Mouse (Mus musculus): ENCODE results near the gene Gm49776. TPM values are rescaled to one million over a fixed set of nuclear protein-coding genes. Genes with fewer than 3 reads are reported as not detected.
"Not testable (repeated sequence)": the region's sequence is repeated elsewhere in the genome, so short reads cannot be mapped to it uniquely, and the experiment has no call there.

The Gm49776 gene
- total RNA-seq, 2 experiments from 2014 or later, result not detected

DNA sequence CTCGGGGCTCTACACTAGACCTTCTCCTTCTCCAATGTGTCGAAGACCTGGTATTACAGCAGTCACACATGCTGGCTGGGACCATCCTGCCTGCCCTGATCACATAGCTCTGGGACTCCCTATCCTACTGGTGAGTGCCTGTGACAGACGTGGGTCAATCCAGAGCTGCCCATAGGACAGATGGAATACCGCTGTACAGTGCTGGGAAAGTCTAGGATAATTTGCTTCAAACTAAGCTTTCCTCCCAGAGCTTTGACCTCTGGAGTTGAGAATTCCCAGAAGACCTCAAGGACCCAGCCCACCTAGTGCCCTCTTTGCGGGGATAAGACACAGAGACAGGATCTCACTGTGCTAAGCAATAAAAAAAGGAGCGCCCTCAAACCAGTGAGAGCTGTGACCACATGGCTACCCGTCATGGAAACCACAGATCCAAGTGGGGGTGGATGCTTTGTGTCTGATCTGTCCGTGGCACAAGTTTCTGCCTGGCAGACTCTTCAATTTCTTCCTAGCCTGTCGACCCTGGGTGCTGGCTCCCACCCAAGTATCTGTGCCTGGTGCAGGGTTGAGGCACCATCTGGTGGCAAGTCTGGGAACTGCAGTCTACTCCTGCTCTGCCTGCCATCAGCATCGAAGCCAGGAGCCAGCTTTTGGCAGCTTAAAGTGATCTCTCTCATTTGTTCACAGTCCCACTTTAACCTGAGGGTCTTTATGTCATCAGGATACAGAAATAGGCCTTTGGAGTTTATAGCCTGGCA is 46.5 kb downstream of the Gm49776 start:
- intact Hi-C loops (cut with DNase I), result loop anchor here (5.0 to 10.0 kb wide), 4 partner anchors 84 to 287 kb away; partner anchors contain the start of genes Dgcr6, Rtn4r and Slc25a1

DNA sequence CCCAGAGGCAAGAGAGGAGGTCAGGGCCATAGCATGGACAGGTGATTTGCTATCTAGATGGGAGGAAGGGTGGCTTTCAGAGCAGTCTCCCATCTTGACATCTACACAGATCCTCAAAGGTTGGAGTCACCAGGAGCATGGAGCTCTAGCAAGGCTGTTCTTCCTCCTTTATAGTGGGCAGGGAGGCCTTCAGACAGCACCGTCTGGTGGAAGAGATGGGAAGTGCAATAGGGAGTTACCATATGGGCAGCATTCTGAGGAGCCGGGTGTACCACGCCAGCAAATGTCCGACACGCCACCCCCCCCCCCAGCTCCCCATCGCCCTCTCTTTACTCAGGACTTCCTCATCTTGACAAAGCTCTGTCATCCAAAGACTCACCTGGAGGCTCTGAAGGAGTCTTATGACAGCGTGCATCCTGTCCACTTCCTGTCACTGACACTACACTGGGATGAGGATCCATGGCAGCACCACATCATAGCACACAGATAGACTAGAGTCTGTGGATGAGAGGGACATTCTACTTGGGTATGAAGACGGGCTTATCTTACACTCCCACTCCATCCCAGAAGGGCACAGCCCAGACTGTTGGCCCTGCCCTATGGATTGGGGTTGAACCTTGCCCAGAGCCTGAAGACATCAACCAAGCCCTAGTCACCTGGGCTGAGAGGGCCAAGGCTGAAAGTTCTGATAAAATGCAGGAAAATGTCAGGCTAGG is 47.3 kb downstream of the Gm49776 start:
- DNase-seq, result peak; percentile 80
- intact Hi-C loops (cut with DNase I), result loop anchor here (5.0 to 10.0 kb wide), 4 partner anchors 84 to 286 kb away; partner anchors contain the start of genes Dgcr6, Rtn4r and Slc25a1

More for the DNA sequence above, 46.5 kb downstream of the Gm49776 start:
- DNase-seq, result peak; percentile 98

DNA sequence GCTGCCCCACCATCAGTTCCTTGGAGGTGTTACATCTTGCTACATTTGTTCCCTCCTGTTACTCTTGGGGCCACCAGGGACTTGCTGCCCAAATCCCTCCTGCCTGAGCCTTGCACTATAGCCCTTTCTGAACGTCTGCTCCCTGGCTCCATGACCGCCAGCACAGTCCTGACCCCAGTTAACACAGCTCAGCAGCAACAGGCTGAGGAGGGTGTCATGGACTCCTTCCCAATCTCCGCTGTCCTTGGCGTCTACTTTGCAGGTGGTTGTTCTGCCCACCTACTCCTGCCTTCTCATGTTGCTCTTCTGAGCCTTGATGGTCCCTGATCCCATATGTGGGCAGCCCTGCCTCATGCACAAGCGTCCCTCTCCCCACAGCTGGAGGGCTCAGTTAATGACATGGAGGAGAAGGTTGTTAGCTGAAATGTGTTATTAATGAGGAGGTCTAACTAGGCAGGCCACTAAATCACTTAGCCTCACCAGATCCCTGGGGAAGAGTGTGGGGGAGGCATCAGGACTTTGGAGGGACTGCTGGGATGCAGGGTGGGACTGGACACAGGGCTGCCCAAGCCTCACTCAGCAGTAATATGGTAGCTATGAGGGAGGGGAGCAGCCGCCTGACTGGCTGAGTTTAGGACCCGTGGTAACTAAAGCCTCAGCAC is 54.6 kb downstream of the Gm49776 start:
- no peak for DNase-seq

DNA sequence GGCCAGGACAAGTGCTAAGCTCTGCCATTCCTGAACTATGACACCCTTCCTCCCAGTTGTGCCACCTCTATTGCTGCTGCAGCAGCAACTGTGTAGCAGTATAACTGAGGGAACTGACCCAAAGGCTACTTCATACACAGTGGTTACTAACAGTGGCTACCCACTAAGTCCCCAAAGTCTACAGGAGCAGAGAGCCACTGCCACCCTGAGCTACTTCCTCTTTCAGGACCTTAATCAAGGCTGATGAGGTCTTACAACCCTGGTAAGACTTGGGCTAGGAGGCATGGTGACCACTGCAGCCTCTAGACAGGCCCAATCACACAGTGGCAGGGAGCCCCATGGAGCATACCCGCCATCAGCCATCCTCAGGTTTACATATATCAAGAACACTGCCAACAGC is 56.1 kb downstream of the Gm49776 start:
- intact Hi-C loops (cut with DNase I), result no loop called here
- no peak for DNase-seq

More for the DNA sequence above, 54.6 kb downstream of the Gm49776 start:
- intact Hi-C loops (cut with DNase I), result no loop called here

DNA sequence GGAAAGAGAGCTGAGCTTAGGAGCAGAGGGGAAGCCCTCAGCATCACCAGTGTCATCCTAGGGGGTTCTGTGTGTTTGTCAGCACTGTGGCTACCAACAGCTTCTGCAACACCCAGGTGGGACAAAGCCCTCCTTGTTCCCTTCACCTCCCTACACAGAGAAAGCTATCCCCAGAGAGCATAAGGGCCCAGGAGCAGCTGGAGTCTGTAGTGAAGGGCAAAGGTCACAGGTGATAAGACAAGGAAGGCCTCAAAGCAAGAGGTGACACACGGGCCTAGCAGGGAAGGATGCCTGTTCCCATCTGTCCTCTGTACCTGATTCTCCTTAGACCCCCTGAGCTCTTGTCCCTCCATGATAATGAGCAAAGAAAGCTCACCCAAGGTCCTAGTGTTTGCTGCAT is 56.5 kb downstream of the Gm49776 start:
- no peak for DNase-seq
- intact Hi-C loops (cut with DNase I), result no loop called here

DNA sequence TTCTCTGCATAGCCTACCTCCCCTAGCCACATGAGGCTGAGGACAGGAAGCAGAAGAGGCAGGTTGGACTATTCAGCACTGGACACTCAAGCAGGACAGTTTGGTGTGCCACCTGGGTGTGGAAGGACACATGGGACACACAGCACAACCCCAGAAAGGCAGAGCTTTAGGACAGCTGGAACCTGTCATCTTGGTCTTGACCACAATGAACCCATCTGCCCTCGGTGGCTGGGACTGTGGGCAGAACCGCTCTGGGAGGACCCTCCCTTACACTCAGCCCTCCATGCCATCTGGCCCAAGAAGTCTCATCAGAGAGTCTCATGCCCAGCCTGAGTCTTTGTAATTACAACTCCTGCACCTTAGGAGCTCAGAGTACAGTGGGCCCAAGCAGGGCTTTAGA is 58.1 kb downstream of the Gm49776 start:
- intact Hi-C loops (cut with DNase I), result no loop called here
- DNase-seq, result no peak

DNA sequence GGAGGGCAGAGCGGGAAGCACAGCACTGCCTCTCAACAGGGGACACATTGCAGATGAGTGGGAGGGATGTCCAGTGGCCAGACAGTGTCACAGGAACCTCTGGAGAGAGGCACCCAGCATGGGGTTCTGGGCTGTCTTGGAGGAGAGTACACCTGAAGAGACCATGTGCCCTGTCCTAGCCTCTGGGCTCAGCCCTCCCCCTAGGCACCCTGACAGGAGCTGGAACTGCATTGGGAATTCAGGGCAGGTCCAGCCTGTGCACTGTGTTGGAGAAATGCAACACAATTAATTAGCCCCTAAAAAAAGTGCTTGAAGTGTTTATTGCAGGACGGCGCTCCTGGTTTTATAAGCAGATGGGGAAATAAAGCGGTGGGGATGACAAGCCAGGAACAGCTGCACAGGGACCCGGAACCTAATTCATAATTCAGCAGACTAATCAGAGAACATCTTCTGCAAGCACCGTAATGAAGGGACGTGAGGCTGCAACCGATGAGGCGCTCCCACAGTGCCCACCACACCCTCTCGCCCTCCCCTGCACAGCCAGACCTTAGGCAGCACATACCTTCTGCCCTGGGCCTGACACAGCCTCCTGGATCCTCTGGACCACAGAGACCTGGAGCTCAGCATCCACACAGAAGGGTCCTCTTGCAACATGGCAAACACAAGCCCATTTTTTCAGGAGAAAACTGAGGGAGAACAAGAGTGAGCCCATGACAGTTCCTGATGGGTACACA is 59.6 kb downstream of the Gm49776 start:
- intact Hi-C loops (cut with DNase I), result no loop called here
- no peak for DNase-seq

DNA sequence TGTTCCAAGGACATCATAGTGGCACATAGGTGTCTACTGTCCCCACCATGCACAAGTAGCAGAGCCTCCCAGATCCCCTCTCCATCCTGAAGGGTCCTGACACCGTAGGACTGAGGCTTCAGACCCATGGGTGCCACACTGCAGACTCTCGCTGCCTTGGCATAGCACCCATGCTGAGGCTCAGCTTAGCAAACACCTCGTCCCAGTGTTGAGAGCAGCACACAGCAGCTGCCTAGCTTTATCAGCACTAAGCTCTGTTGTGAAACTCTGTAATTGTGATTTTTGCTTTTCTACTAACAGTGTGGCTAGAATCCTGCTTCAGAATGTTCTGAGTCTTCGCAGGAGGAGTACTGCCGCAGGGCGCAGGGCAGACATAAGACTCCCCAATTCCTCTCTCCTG is 60.2 kb downstream of the Gm49776 start:
- intact Hi-C loops (cut with DNase I), result no loop called here
- no peak for DNase-seq

DNA sequence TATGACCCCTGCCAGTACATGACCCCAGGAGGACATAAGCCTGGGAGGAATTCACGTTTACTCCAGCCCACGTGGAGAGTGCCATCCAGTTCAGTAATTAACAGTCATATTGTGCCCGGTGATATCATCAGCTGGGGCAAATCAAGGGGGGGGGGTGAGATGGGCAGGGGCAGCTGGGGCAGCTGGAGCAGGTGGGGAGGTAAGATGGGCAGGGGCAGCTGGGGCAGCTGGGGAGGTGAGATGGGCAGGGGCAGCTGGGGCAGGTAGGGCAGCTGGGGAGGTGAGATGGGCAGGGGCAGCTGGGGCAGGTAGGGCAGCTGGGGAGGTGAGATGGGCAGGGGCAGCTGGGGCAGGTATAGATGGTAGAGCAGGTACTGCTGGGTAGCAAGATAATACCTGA is 62.6 kb downstream of the Gm49776 start:
- intact Hi-C loops (cut with DNase I); DNase-seq: not testable (repeated sequence)

Small RNA genes within 50 kb of the gene (microRNA-seq; reads per million reads assigned to microRNA genes)
- not detected for gene Gm24572
- gene Mir1306, result 371 reads per million, percentile 65 among the genes with 10 or more reads in this experiment

Other genes starting within 250 kb of the Gm49776 start
- 10 to 100 TPM; 80.9 to 85.8 TPM for gene Dgcr6, start 205.5 kb downstream of the Gm49776 start, total RNA-seq (2021)
- gene Prodh, start 168.1 kb downstream of the Gm49776 start, total RNA-seq (2021), result 1 to 10 TPM; 4.8 to 6.4 TPM
- gene Rtn4r, start 130.7 kb downstream of the Gm49776 start, total RNA-seq (2021), result 10 to 100 TPM; 63.1 to 63.3 TPM
- not detected for gene Ccdc188, start 40.4 kb downstream of the Gm49776 start, total RNA-seq (2021)
- 10 to 100 TPM; 53.8 to 54.4 TPM for gene Zdhhc8, start 23.2 kb downstream of the Gm49776 start, total RNA-seq (2021)
- 10 to 100 TPM; 59.3 to 62.3 TPM for gene Trmt2a, start 9.6 kb downstream of the Gm49776 start, total RNA-seq (2021)
- 100 to 1,000 TPM; 158 to 160 TPM for gene Ranbp1, start 9.6 kb downstream of the Gm49776 start, total RNA-seq (2021)
- 10 to 100 TPM; 55.6 to 58.4 TPM for gene Dgcr8, start 30.9 kb upstream of the Gm49776 start, total RNA-seq (2021)
- 10 to 100 TPM; 75.0 to 84.7 TPM for gene Tango2, start 89.8 kb upstream of the Gm49776 start, total RNA-seq (2021)
- gene Arvcf, start 89.9 kb upstream of the Gm49776 start, total RNA-seq (2021), result 10 to 100 TPM; 74.7 to 80.3 TPM
- gene Txnrd2, start 168.1 kb upstream of the Gm49776 start, total RNA-seq (2021), result 10 to 100 TPM; 22.2 to 24.0 TPM
- gene Comt, start 168.5 kb upstream of the Gm49776 start, total RNA-seq (2021), result 10 to 100 TPM; 55.5 to 57.3 TPM
- 1 to 10 TPM; 9.0 to 9.2 TPM for gene Gnb1l, start 240.4 kb upstream of the Gm49776 start, total RNA-seq (2021)
- 10 to 100 TPM; 11.7 to 11.9 TPM for gene Rtl10, start 240.6 kb upstream of the Gm49776 start, total RNA-seq (2021)

Measured in left cerebral cortex, postnatal 4 days (tissue).